Mouse (Mus musculus) hindbrain, postnatal 0 days (tissue): ENCODE measurements at regions not wholly inside any gene's neighbourhood (a gene's known extent, or its start where the extent isn't known, plus 50 kb on each side); places are given as distances from the start of the nearest gene placed in this dataset.

Experiments used
- ATAC-seq: fragments of 200-750 bp; cut with Nextera tagmentation; 2 replicates; pipeline ENCODE4 v1.8.0; 2017; ENCODE audit warnings: mild to moderate bottlenecking, moderate TSS enrichment, moderate library complexity
- DNase-seq: peaks from one replicate; pipeline ENCODE4 v3.0.0-alpha.2; 2015; ENCODE audit warnings: low spot score
- H3K27ac ChIP-seq: fragments of 300-500 bp; sonication (generic); 2 replicates; pipeline ENCODE4 v1.5.1; 2014; ENCODE audit warnings: mild to moderate bottlenecking
- H3K27me3 ChIP-seq: fragments of 300-500 bp; sonication (generic); 2 replicates; pipeline ENCODE4 v1.6.1; 2014; ENCODE audit warnings: low read length, mixed read lengths; ENCODE audit not compliant: insufficient read depth
- H3K36me3 ChIP-seq: fragments of 300-500 bp; sonication (generic); 2 replicates; pipeline ENCODE4 v1.6.1; 2014; ENCODE audit warnings: low read length, mixed read lengths; ENCODE audit not compliant: insufficient read depth
- H3K4me1 ChIP-seq: fragments of 300-500 bp; sonication (generic); 2 replicates; pipeline ENCODE4 v1.6.1; 2014; ENCODE audit warnings: antibody characterized with exemption, low read length, mixed read lengths; ENCODE audit not compliant: insufficient read depth
- H3K4me2 ChIP-seq: fragments of 300-500 bp; sonication (generic); 2 replicates; pipeline ENCODE4 v1.6.1; 2014; ENCODE audit warnings: low read depth, mild to moderate bottlenecking, low read length, moderate library complexity, mixed read lengths
- H3K4me3 ChIP-seq: fragments of 300-500 bp; sonication (generic); 2 replicates; pipeline ENCODE4 v1.5.1; 2014; ENCODE audit warnings: low read length
- H3K9ac ChIP-seq: fragments of 300-500 bp; sonication (generic); replicated peaks from 2 replicates; pipeline ENCODE4 v1.6.1; 2014; ENCODE audit warnings: mild to moderate bottlenecking, low read length, moderate library complexity, mixed read lengths
- H3K9me3 ChIP-seq: fragments of 300-500 bp; sonication (generic); 2 replicates; pipeline ENCODE4 v1.6.1; 2016; ENCODE audit warnings: low read length, mixed read lengths
- CTCF ChIP-seq: IDR thresholded peaks from 2 replicates; pipeline ENCODE4 v1.5.1; 2016; ENCODE audit warnings: antibody characterized with exemption, control low read depth, low read depth
- WGBS: fragments of 180-500 bp; shearing (Covaris S2); extraction: QIAGEN DNeasy Blood & Tissue Kit; methylation state at CpG from one replicate; pipeline ENCODE4 v1.1.7; 2014; 5-methylcytosine and 5-hydroxymethylcytosine counted together

- DNase-seq = no peak
- WGBS = 88% methylated on average over 3 of the region's 3 CpGs
- Histone ChIP-seq H3K36me3 (no peaks in the 10 kb centered on the region), H3K9ac (no peak overlapping the region), H3K27ac (no peak overlapping the region), H3K9me3 (no peaks in the 10 kb centered on the region), H3K27me3 (no peaks in the 10 kb centered on the region), H3K4me2 (no peak overlapping the region), H3K4me3 (no peak overlapping the region), H3K4me1 (no peaks in the 10 kb centered on the region)
- TF ChIP-seq CTCF = no peak
- no peak for ATAC-seq
These were observed 599.9 kb downstream of the Dok5 start for GRCm38 (mm10) chr2:171331529-171331928.

- no peak for ATAC-seq
- Histone ChIP-seq H3K4me3 (no peak overlapping the region), H3K27ac (no peak overlapping the region), H3K9ac (no peak overlapping the region), H3K36me3 (no peaks in the 10 kb centered on the region), H3K27me3 (no peaks in the 10 kb centered on the region), H3K9me3 (no peaks in the 10 kb centered on the region), H3K4me1 (no peaks in the 10 kb centered on the region), H3K4me2 (no peak overlapping the region)
- TF ChIP-seq CTCF = no peak
- 63% methylated on average over 3 of the region's 3 CpGs for WGBS
- DNase-seq = no peak
These were observed 595.3 kb downstream of the Dok5 start for GRCm38 (mm10) chr2:171326909-171327308.

- H3K4me3 ChIP-seq = no peak overlapping the region
- H3K27ac ChIP-seq = no peak overlapping the region
- no peaks in the 10 kb centered on the region for H3K9me3 ChIP-seq
- no peaks in the 10 kb centered on the region for H3K4me1 ChIP-seq
- ATAC-seq (no peak), DNase-seq (no peak)
- 82% methylated on average over 4 of the region's 4 CpGs for WGBS
- no peaks in the 10 kb centered on the region for H3K27me3 ChIP-seq
- H3K36me3 ChIP-seq = no peaks in the 10 kb centered on the region
- H3K9ac ChIP-seq = no peak overlapping the region
- no peak for TF ChIP-seq CTCF
- H3K4me2 ChIP-seq = no peak overlapping the region
These were observed 576.9 kb downstream of the Dok5 start for GRCm38 (mm10) chr2:171308486-171308885.

GRCm38 (mm10) chr2:171306000-171306399, 574.4 kb downstream of the Dok5 start:
- Histone ChIP-seq H3K4me1 (no peaks in the 10 kb centered on the region), H3K4me2 (no peak overlapping the region), H3K9ac (no peak overlapping the region), H3K36me3 (no peaks in the 10 kb centered on the region), H3K9me3 (no peaks in the 10 kb centered on the region), H3K27me3 (no peaks in the 10 kb centered on the region), H3K27ac (no peak overlapping the region), H3K4me3 (no peak overlapping the region)
- WGBS = 28% methylated on average over 12 of the region's 12 CpGs
- TF ChIP-seq CTCF = no peak
- DNase-seq (peak; percentile 62), ATAC-seq (0 out of 2 replicates have a peak, but pooled peaks have one; percentile 38)

GRCm38 (mm10) chr2:171298519-171298918, 566.9 kb downstream of the Dok5 start:
- ATAC-seq (no peak), DNase-seq (no peak)
- no peaks in the 10 kb centered on the region for H3K36me3 ChIP-seq
- no peaks in the 10 kb centered on the region for H3K27me3 ChIP-seq
- H3K4me1 ChIP-seq = no peaks in the 10 kb centered on the region
- no peaks in the 10 kb centered on the region for H3K9me3 ChIP-seq
- 45% methylated on average over 5 of the region's 5 CpGs for WGBS
- H3K4me2 ChIP-seq = no peak overlapping the region
- TF ChIP-seq CTCF = no peak
- no peak overlapping the region for H3K9ac ChIP-seq
- no peak overlapping the region for H3K27ac ChIP-seq
- no peak overlapping the region for H3K4me3 ChIP-seq

GRCm38 (mm10) chr2:171295603-171296002, 564.0 kb downstream of the Dok5 start:
- Histone ChIP-seq H3K9ac (no peak overlapping the region), H3K4me3 (no peak overlapping the region), H3K27ac (no peak overlapping the region), H3K4me1 (no peaks in the 10 kb centered on the region), H3K27me3 (no peaks in the 10 kb centered on the region), H3K36me3 (no peaks in the 10 kb centered on the region), H3K4me2 (no peak overlapping the region), H3K9me3 (no peaks in the 10 kb centered on the region)
- no peak for DNase-seq
- ATAC-seq = no peak
- WGBS = 92% methylated on average over 5 of the region's 5 CpGs
- TF ChIP-seq CTCF = no peak

- DNase-seq = no peak
These were observed 561.0 kb downstream of the Dok5 start for GRCm38 (mm10) chr2:171292579-171292978.

More at GRCm38 (mm10) chr2:171292579-171292978, 561.0 kb downstream of the Dok5 start:
- Histone ChIP-seq H3K4me3 (no peak overlapping the region), H3K9me3 (no peaks in the 10 kb centered on the region), H3K9ac (no peak overlapping the region), H3K27me3 (no peaks in the 10 kb centered on the region), H3K36me3 (no peaks in the 10 kb centered on the region), H3K27ac (no peak overlapping the region), H3K4me2 (no peak overlapping the region), H3K4me1 (no peaks in the 10 kb centered on the region)
- no peak for TF ChIP-seq CTCF
- ATAC-seq = no peak
